Mouse (Mus musculus) liver, adult 2 months (tissue): ENCODE measurements at regions not wholly inside any gene's neighbourhood (a gene's known extent, or its start where the extent isn't known, plus 50 kb on each side); places are given as distances from the start of the nearest gene placed in this dataset.

ENCODE experiments used
- DNase-seq: peaks from one replicate; pipeline ENCODE4 v3.0.0-alpha.2; 2011; ENCODE audit warnings: low read depth, low spot score; ENCODE audit errors: extremely low read depth
- H3K27ac ChIP-seq: fragments of 200-500 bp; replicated peaks from 2 replicates; pipeline ENCODE4 v1.5.1; 2012; ENCODE audit warnings: low read depth, mild to moderate bottlenecking, control low read depth, inconsistent platforms, low read length; ENCODE audit not compliant: insufficient read depth
- H3K27me3 ChIP-seq: fragments of 200-500 bp; 2 replicates; pipeline ENCODE4 v1.6.1; 2012; ENCODE audit warnings: mild to moderate bottlenecking, moderate library complexity, low read length, inconsistent platforms; ENCODE audit not compliant: control insufficient read depth, insufficient read depth
- H3K36me3 ChIP-seq: fragments of 200-500 bp; 2 replicates; pipeline ENCODE4 v1.6.1; 2012; ENCODE audit warnings: low read length, inconsistent platforms; ENCODE audit not compliant: control insufficient read depth, insufficient read depth
- H3K4me1 ChIP-seq: fragments of 200-500 bp; 2 replicates; pipeline ENCODE4 v1.6.1; 2011; ENCODE audit warnings: low read length; ENCODE audit not compliant: control insufficient read depth, insufficient read depth
- H3K4me3 ChIP-seq: fragments of 200-500 bp; 2 replicates; pipeline ENCODE4 v1.5.1; 2011; ENCODE audit warnings: low read depth, mild to moderate bottlenecking, control low read depth, low read length, moderate library complexity; ENCODE audit not compliant: insufficient read depth
- H3K79me2 ChIP-seq: fragments of 200-500 bp; 2 replicates; pipeline ENCODE4 v1.6.1; 2012; ENCODE audit warnings: inconsistent platforms, mild to moderate bottlenecking, low read length, moderate library complexity; ENCODE audit not compliant: control insufficient read depth, insufficient read depth
- H3K9ac ChIP-seq: fragments of 200-500 bp; 2 replicates; pipeline ENCODE4 v1.6.1; 2012; ENCODE audit warnings: low read depth, mild to moderate bottlenecking, control low read depth, inconsistent platforms, low read length
- CTCF ChIP-seq: fragments of 200-500 bp; IDR thresholded peaks from 2 replicates; pipeline ENCODE4 v1.5.1; 2011; ENCODE audit warnings: low read depth, low read length, control low read depth
- POLR2A ChIP-seq: fragments of 200-500 bp; IDR thresholded peaks from 2 replicates; pipeline ENCODE4 v1.6.1; 2011; ENCODE audit warnings: low read length, control low read depth; ENCODE audit not compliant: insufficient read depth; ENCODE audit errors: extremely low read depth
- WGBS: fragments of 180-500 bp; shearing (Covaris S2); methylation state at CpG from one replicate; pipeline ENCODE4 v1.1.7; 2018; 5-methylcytosine and 5-hydroxymethylcytosine counted together

- Histone ChIP-seq H3K4me3 (no peak overlapping the region), H3K27me3 (no peaks in the 10 kb centered on the region), H3K9ac (no peak overlapping the region), H3K36me3 (no peaks in the 10 kb centered on the region), H3K4me1 (no peaks in the 10 kb centered on the region), H3K27ac (no peak overlapping the region), H3K79me2 (no peaks in the 10 kb centered on the region)
- no peak for DNase-seq
- WGBS = 58% methylated on average over 3 of the region's 3 CpGs
- TF ChIP-seq CTCF = no peak
Measured at GRCm38 (mm10) chr13:25933783-25934182, 663.5 kb upstream of the Nrsn1 start.

GRCm38 (mm10) chr13:25933246-25933645 lies 662.9 kb upstream of the Nrsn1 start:
- H3K4me1 ChIP-seq = no peaks in the 10 kb centered on the region

GRCm38 (mm10) chr13:25932810-25933209 lies 662.5 kb upstream of the Nrsn1 start:
- Histone ChIP-seq H3K9ac (no peak overlapping the region), H3K27me3 (no peaks in the 10 kb centered on the region), H3K79me2 (no peaks in the 10 kb centered on the region), H3K36me3 (no peaks in the 10 kb centered on the region), H3K4me1 (no peaks in the 10 kb centered on the region), H3K27ac (no peak overlapping the region), H3K4me3 (no peak overlapping the region)
- TF ChIP-seq POLR2A (no peak), CTCF (no peak)
- WGBS = 6% methylated on average over 1 of the region's 1 CpGs
- peak; percentile 7 for DNase-seq

More at GRCm38 (mm10) chr13:25933246-25933645, 662.9 kb upstream of the Nrsn1 start:
- no peaks in the 10 kb centered on the region for H3K79me2 ChIP-seq
- no peaks in the 10 kb centered on the region for H3K27me3 ChIP-seq
- DNase-seq = no peak
- H3K27ac ChIP-seq = no peak overlapping the region
- H3K9ac ChIP-seq = no peak overlapping the region
- no peaks in the 10 kb centered on the region for H3K36me3 ChIP-seq
- WGBS = 71% methylated on average over 3 of the region's 3 CpGs
- H3K4me3 ChIP-seq = no peak overlapping the region
- TF ChIP-seq POLR2A = no peak
- TF ChIP-seq CTCF = no peak

GRCm38 (mm10) chr13:25932365-25932764 lies 662.1 kb upstream of the Nrsn1 start:
- Histone ChIP-seq H3K79me2 (no peaks in the 10 kb centered on the region), H3K27ac (no peak overlapping the region), H3K27me3 (no peaks in the 10 kb centered on the region), H3K9ac (no peak overlapping the region), H3K4me1 (no peaks in the 10 kb centered on the region), H3K36me3 (no peaks in the 10 kb centered on the region), H3K4me3 (no peak overlapping the region)
- no peak for DNase-seq
- 70% methylated on average over 2 of the region's 2 CpGs for WGBS
- TF ChIP-seq POLR2A = no peak
- no peak for TF ChIP-seq CTCF

- Histone ChIP-seq H3K27ac (no peak overlapping the region), H3K4me1 (no peaks in the 10 kb centered on the region), H3K4me3 (no peak overlapping the region), H3K36me3 (no peaks in the 10 kb centered on the region), H3K9ac (no peak overlapping the region), H3K27me3 (no peaks in the 10 kb centered on the region), H3K79me2 (no peaks in the 10 kb centered on the region)
- WGBS = 78% methylated on average over 5 of the region's 5 CpGs
- DNase-seq = no peak
- TF ChIP-seq CTCF (no peak), POLR2A (no peak)
Measured at GRCm38 (mm10) chr13:25925685-25926084, 655.4 kb upstream of the Nrsn1 start.

GRCm38 (mm10) chr13:25899871-25900270 lies 629.6 kb upstream of the Nrsn1 start:
- Histone ChIP-seq H3K27ac (no peak overlapping the region), H3K79me2 (no peaks in the 10 kb centered on the region), H3K4me1 (no peaks in the 10 kb centered on the region), H3K36me3 (no peaks in the 10 kb centered on the region), H3K9ac (no peak overlapping the region), H3K27me3 (no peaks in the 10 kb centered on the region), H3K4me3 (no peak overlapping the region)
- 89% methylated on average over 5 of the region's 5 CpGs for WGBS
- DNase-seq = no peak
- no peak for TF ChIP-seq CTCF
- no peak for TF ChIP-seq POLR2A
